Mouse (Mus musculus): ENCODE measurements around the gene Eml5.

Eml5 gene
- long read RNA-seq, experiment 1, partial matches to known transcripts: 5 of 9 reads
- long read RNA-seq, experiment 1, other reads (novel, unspliced or antisense): 4 of 9 reads
- long read RNA-seq, experiment 2, partial matches to known transcripts: 12 of 15 reads
- long read RNA-seq, experiment 2, other reads (novel, unspliced or antisense): 3 of 15 reads

GRCm38 (mm10) chr12:98900881-98901801 is at the start of gene Eml5:
TSS of gene Eml5 (minus strand) at chr12:98901484.
- intact Hi-C loops (cut with DNase I): no loop called here

GRCm38 (mm10) chr12:98932856-98933255 is 31.6 kb upstream of the Eml5 start:
- intact Hi-C loops (cut with DNase I): no loop called here

GRCm38 (mm10) chr12:98932441-98932840 is 31.2 kb upstream of the Eml5 start:
- intact Hi-C loops (cut with DNase I): no loop called here

DNA sequence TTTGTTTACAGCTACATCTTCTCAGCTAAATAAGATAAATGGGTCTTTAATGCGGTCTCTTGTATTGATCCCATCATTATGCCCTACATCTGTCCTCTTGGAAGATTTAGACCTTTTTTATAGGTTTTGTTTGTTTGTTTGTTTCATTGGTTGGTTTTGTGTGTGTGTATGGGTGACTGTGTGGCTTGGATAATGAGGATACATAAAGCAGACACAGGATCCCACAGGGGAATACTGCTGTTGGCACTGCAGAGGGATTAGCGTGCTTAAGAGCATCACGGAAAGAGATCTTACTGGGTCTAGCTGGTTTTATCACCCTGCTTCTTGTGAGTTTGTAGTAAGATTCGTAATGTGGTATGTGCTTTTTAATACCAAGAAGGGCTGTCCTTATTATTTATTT is 29.9 kb upstream of the Eml5 start:
- intact Hi-C loops (cut with DNase I): no loop called here

DNA sequence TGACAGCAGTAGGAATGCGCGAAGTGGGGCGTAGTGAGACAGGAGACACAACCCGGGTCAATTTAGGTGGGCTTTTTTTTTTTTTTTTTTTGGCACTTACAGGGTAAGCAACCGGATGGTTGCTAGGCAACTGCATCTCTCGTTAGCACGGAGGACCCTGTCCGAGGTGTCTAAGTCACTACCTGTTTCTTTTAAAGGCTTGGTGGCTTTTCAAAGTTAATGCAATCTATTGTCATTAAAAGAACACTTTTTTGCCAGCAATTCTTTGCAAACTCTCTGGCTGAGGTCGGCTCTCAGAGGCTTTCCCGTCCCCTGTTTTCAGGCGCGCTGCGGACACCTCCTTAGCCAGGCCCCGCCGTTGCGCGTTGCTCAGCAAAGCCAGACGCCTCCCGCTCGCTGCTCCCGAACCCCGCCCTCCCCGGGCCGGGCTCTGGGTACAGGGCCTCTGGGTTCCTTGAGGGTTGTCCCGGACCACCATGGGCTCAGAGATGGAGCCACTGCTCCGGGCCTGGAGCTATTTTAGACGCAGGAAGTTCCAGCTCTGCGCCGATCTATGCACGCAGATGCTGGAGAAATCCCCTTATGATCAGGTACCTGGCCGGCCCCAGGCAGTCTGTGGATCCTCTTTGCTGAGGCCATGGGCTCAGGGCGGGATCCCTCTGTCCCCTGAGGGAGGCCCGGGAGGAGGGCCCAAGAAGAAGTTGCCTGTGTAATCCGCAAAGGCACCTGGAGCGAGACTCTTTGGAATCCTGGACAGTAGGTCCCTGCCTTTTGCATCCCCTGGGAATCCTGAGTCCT is 19.1 kb upstream of the Eml5 start, which contains the start of gene Ttc8:
Gene Ttc8, plus strand, starts transcription at position 381 of the 798 bp plus-strand sequence.
- intact Hi-C loops (cut with DNase I): no loop called here

GRCm38 (mm10) chr12:98910096-98910495 is 8.8 kb upstream of the Eml5 start:
- intact Hi-C loops (cut with DNase I): no loop called here

DNA sequence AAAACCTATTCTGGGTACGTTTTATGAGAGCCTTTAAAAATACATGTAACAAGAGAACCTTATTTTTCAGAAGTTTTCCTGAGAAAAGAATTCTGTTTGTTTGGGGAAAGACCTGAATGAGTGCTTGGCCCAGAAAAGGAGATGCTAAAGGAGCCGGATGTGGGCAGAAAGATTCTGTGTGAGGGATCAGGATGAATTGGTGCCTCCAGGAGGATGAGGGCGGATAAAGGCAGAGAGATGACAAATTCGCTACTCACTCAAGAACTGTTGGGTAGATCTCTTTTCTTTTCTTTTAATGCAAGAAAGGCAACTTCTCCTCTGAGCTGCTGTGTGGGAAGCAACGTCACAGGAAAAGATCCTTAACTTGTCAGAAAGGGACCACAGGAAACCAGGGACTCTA is 4.2 kb upstream of the Eml5 start:
- intact Hi-C loops (cut with DNase I): no loop called here

GRCm38 (mm10) chr12:98900341-98900880 is 873 bp downstream of the Eml5 start:
- intact Hi-C loops (cut with DNase I): no loop called here

- intact Hi-C loops (cut with DNase I): no loop called here
Observed at GRCm38 (mm10) chr12:98899676-98900075, 1.6 kb downstream of the Eml5 start.

GRCm38 (mm10) chr12:98896761-98897160 is 4.5 kb downstream of the Eml5 start:
- intact Hi-C loops (cut with DNase I): no loop called here

- intact Hi-C loops (cut with DNase I): loop anchor here (2.0 kb wide), 1 partner anchor 210 kb away; no protein-coding TSS in a partner anchor
Observed at GRCm38 (mm10) chr12:98884515-98884914, 16.8 kb downstream of the Eml5 start.

GRCm38 (mm10) chr12:98881796-98882195 is 19.5 kb downstream of the Eml5 start:
- intact Hi-C loops (cut with DNase I): no loop called here

GRCm38 (mm10) chr12:98878693-98879092 is 22.6 kb downstream of the Eml5 start:
- intact Hi-C loops (cut with DNase I): no loop called here

DNA sequence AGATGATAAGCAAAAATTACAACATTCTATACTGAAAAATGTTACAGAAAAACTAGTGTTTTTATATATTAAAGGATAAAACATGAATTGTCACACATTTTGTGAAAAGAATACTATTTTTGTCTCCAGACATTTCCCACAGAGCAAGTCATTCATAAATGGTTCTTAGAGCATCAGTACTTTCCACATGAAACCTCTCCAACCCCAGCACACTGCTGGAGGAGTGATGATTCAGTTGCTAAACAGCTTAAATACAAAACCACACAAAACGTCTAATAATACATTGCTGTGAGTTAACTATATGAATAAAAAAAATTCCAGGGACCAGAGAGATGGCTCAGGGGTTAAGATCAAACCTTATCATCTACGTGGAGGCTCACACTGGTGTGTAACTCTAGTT is 26.1 kb downstream of the Eml5 start:
- intact Hi-C loops (cut with DNase I): no loop called here

DNA sequence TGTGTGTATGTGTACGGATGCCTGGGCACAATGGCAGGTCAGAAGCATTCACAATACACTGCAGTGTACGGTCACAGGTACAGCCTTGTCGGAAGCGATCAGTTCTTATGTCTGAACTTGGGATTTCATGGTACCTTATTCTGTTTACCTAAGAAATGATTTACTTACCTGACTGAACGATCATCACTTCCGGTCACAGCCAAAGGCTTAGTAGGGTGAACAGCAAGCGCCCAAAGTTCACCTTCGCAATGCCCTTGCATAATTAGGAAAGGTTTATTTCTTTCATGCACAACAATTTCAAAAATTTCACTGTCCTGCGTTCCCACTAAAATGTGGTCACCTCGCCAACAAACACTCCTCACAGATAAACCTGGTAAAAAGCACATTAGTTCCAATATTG is 28.4 kb downstream of the Eml5 start:
- intact Hi-C loops (cut with DNase I): no loop called here

DNA sequence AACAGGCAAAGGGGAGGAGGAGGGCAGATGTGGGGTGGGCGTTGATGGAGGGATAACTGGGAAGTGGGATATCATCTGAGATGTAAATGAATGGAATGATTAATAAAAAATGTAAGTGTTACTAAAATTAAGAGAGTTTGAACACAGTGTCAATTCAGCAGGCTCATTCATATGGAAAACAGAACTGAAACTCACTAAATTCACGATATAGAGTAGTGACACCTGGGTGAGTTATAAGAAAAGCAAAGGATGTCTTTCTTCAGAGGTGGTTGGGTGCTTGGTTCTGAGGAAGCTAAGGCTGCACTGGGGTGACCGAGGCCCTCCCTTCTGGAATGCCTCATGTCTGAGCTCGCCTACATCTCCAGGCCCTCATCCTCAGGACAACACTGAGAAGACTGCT is 37.8 kb downstream of the Eml5 start:
- intact Hi-C loops (cut with DNase I): no loop called here

- intact Hi-C loops (cut with DNase I): no loop called here
Observed at GRCm38 (mm10) chr12:98860316-98860715, 41.0 kb downstream of the Eml5 start.

GRCm38 (mm10) chr12:98850767-98851166 is 50.5 kb downstream of the Eml5 start:
- intact Hi-C loops (cut with DNase I): no loop called here

- intact Hi-C loops (cut with DNase I): no loop called here
Observed at GRCm38 (mm10) chr12:98844774-98845173, 56.5 kb downstream of the Eml5 start.

- intact Hi-C loops (cut with DNase I): no loop called here
Observed at GRCm38 (mm10) chr12:98840135-98840534, 61.1 kb downstream of the Eml5 start.

DNA sequence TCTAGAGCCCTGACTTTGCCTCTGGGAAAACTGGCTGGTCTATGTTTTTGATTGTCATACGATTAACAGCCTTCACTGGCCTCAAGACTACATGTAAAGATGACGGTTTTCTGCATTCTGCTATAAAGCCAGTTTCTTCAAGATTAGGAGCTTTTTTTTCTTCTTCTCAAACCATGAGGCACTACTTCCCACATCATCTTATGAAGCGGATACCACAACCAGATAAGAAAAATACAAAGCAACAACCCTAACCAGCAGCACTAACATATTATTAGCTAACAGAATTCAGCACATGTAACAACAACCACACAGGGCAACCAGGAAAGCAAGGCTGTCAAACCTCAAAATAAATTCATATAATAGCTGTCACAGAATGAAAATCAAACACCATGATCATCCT is 63.3 kb downstream of the Eml5 start:
- intact Hi-C loops (cut with DNase I): no loop called here

- intact Hi-C loops (cut with DNase I): no loop called here
Observed at GRCm38 (mm10) chr12:98835466-98835865, 65.8 kb downstream of the Eml5 start.
